Mouse (Mus musculus) limb, embryonic 15.5 days (tissue): ENCODE measurements at regions not wholly inside any gene's neighbourhood (a gene's known extent, or its start where the extent isn't known, plus 50 kb on each side); places are given as distances from the start of the nearest gene placed in this dataset.

Experiments
- ATAC-seq: fragments of 200-750 bp; cut with Nextera tagmentation; 2 replicates; pipeline ENCODE4 v1.8.0; 2017; ENCODE audit warnings: low read depth, moderate TSS enrichment; ENCODE audit not compliant: insufficient number of reproducible peaks, low FRiP score, low TSS enrichment
- H3K27ac ChIP-seq: fragments of 300-500 bp; sonication (generic); 2 replicates; pipeline ENCODE4 v1.5.1; 2015; ENCODE audit warnings: moderate library complexity, mild to moderate bottlenecking, inconsistent platforms
- H3K27me3 ChIP-seq: fragments of 300-500 bp; sonication (generic); 2 replicates; pipeline ENCODE4 v1.6.1; 2015; ENCODE audit warnings: inconsistent platforms
- H3K36me3 ChIP-seq: fragments of 300-500 bp; sonication (generic); 2 replicates; pipeline ENCODE4 v1.6.1; 2015; ENCODE audit warnings: inconsistent platforms
- H3K4me1 ChIP-seq: fragments of 300-500 bp; sonication (generic); 2 replicates; pipeline ENCODE4 v1.6.1; 2015; ENCODE audit warnings: inconsistent platforms
- H3K4me2 ChIP-seq: fragments of 300-500 bp; sonication (generic); 2 replicates; pipeline ENCODE4 v1.6.1; 2015; ENCODE audit warnings: mild to moderate bottlenecking, inconsistent platforms
- H3K4me3 ChIP-seq: fragments of 300-500 bp; sonication (generic); 2 replicates; pipeline ENCODE4 v1.5.1; 2015; ENCODE audit warnings: mild to moderate bottlenecking, inconsistent platforms
- H3K9ac ChIP-seq: fragments of 300-500 bp; sonication (generic); 2 replicates; pipeline ENCODE4 v1.6.1; 2015; ENCODE audit warnings: inconsistent platforms
- H3K9me3 ChIP-seq: fragments of 300-500 bp; sonication (generic); 2 replicates; pipeline ENCODE4 v1.6.1; 2016; ENCODE audit warnings: inconsistent platforms
- WGBS: fragments of 180-500 bp; shearing (Covaris S2); methylation state at CpG from one replicate; pipeline ENCODE4 v1.1.7; 2015; 5-methylcytosine and 5-hydroxymethylcytosine counted together

DNA sequence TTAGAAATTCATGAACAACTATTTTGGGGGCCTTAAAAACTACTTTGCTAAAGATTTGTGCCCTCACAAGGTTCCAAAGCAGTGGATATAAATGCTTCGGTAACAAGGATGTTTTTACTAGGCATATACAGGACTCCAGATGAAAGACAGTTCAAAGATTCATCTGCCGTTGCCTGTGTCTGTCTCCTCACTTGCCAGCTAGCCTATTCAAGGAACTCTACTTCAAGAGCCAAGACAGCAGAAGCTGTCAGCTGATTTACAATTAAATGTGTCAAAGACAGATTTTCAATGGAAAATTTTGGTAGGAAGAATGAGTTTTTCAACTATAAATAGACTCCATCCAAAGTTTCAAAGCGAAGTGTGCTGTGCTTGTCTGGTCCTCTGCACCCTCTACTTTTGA lies 494.0 kb upstream of the A1bg start:
- Histone ChIP-seq H3K27me3 (no peaks in the 10 kb centered on the region), H3K4me3 (no peak overlapping the region), H3K36me3 (no peaks in the 10 kb centered on the region), H3K4me2 (no peak overlapping the region), H3K9ac (no peak overlapping the region), H3K27ac (no peak overlapping the region), H3K4me1 (no peaks in the 10 kb centered on the region), H3K9me3 (no peaks in the 10 kb centered on the region)
- ATAC-seq = no peak
- 68% methylated on average over 3 of the region's 3 CpGs for WGBS

DNA sequence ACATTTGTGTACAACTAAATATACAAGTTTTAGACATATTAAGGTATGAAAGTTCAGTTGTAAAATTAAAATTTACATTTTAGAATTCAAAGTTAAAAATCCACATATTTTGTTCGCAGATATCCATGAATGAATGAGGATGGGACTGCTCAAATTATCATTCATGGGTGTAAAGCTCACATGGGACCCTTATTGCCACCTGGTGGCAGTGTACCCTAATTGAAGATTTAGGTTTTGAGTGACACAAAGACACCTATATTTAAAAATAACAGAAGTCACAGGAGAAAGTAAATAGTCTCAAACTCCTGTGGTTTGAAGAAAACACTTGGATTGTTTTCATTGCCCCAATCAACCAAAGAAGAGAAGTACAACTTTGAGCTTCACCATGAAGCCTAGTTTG lies 492.8 kb upstream of the A1bg start:
- ATAC-seq = no peak
- Histone ChIP-seq H3K9me3 (no peaks in the 10 kb centered on the region), H3K27me3 (no peaks in the 10 kb centered on the region), H3K4me2 (no peak overlapping the region), H3K4me3 (no peak overlapping the region), H3K27ac (no peak overlapping the region), H3K36me3 (no peaks in the 10 kb centered on the region), H3K4me1 (no peaks in the 10 kb centered on the region), H3K9ac (no peak overlapping the region)
- 59% methylated on average over 1 of the region's 1 CpGs for WGBS

DNA sequence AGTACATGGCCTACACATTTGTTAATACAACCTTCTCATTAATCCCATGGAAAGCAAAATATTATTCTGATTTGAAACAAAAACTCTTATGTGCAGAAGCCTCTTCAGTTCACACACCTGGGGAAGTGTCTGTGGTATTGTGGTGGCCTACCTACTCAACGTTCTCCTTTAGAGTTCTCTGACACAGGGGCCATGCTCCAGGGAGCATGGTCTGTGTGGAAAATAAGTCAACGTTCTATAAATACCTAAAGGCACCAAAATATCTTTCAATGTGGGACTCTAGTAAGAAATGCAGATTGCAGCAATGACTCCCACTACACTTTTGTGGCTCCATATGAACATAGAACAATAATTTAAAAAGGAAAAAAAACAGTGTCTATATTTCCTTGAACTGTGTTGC lies 489.0 kb upstream of the A1bg start:
- no peak overlapping the region for H3K4me3 ChIP-seq
- no peak overlapping the region for H3K9ac ChIP-seq
- no peaks in the 10 kb centered on the region for H3K4me1 ChIP-seq
- H3K36me3 ChIP-seq = no peaks in the 10 kb centered on the region
- no peaks in the 10 kb centered on the region for H3K27me3 ChIP-seq
- ATAC-seq = no peak
- no peak overlapping the region for H3K4me2 ChIP-seq
- 87% methylated on average over 2 of the region's 2 CpGs for WGBS
- H3K27ac ChIP-seq = no peak overlapping the region
- no peaks in the 10 kb centered on the region for H3K9me3 ChIP-seq

DNA sequence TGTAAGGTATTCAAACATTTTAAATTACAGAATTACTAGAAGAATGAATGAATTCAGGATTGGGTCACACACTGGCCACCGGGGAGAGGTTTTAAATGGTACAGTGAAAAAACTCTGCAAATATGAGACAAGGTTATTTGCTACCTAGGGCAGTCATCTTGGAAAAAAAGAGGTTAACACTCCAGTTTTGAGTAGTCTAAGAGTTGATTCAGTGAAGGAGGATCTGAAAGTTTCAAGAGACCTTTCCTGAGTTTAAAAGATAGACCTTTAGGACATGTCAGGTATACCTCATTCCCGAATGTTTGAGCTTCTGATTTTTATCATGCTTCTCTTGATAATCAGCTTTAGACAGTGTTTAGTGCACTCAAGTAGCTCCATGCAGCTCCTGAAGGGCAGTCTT lies 488.0 kb upstream of the A1bg start:
- Histone ChIP-seq H3K36me3 (no peaks in the 10 kb centered on the region), H3K9me3 (no peaks in the 10 kb centered on the region), H3K4me2 (no peak overlapping the region), H3K27me3 (no peaks in the 10 kb centered on the region), H3K4me3 (no peak overlapping the region), H3K4me1 (no peaks in the 10 kb centered on the region), H3K27ac (no peak overlapping the region), H3K9ac (no peak overlapping the region)
- 82% methylated on average over 2 of the region's 2 CpGs for WGBS
- no peak for ATAC-seq

DNA sequence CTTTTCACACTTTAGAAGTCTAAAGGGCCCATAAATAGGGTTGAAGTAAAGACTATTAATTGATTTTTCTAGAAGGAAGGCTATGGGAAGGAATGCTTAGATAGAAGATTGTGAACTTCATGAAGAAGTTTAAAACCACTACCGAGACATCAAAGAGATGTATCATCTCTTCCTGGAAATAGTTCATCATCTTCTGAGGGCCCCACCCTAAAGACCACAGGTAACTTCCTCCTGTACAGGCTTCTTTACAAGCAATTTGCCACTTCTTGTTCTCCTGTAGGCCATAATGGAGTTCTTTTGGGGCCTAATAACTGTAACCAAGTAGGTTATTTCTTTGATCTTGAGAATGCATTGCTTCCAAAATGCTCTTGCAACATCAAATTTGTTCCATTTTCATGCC lies 485.8 kb upstream of the A1bg start:
- no peaks in the 10 kb centered on the region for H3K9me3 ChIP-seq
- no peak overlapping the region for H3K27ac ChIP-seq
- ATAC-seq = no peak
- H3K27me3 ChIP-seq = no peaks in the 10 kb centered on the region
- no peaks in the 10 kb centered on the region for H3K4me1 ChIP-seq
- no peak overlapping the region for H3K4me2 ChIP-seq
- H3K9ac ChIP-seq = no peak overlapping the region
- no peak overlapping the region for H3K4me3 ChIP-seq
- no peaks in the 10 kb centered on the region for H3K36me3 ChIP-seq
- WGBS = 94% methylated on average over 1 of the region's 1 CpGs

DNA sequence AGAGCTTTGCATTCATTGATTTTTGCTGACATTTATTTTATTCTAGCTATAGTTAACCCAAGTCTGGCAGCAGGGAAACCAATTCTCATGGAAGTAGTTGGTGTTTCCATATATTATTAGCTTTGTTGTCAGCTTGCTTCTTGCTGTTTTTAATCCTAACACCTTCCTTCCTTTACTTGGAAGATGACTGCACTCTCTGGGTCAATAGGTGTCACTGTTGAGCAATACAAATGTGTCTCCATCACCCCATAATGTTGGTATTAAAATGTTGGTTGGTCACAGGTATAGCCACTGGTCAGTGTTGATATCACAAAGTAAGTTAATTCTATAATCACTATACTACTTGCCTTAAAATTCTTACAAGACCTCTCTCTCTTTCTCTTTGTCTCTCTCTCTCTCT lies 477.9 kb upstream of the A1bg start:
- no peak for ATAC-seq
- no peak overlapping the region for H3K4me3 ChIP-seq
- no peaks in the 10 kb centered on the region for H3K36me3 ChIP-seq
- H3K27ac ChIP-seq = no peak overlapping the region
- no peaks in the 10 kb centered on the region for H3K27me3 ChIP-seq
- no peak overlapping the region for H3K4me2 ChIP-seq
- H3K4me1 ChIP-seq = no peaks in the 10 kb centered on the region
- H3K9me3 ChIP-seq = no peaks in the 10 kb centered on the region
- H3K9ac ChIP-seq = no peak overlapping the region

DNA sequence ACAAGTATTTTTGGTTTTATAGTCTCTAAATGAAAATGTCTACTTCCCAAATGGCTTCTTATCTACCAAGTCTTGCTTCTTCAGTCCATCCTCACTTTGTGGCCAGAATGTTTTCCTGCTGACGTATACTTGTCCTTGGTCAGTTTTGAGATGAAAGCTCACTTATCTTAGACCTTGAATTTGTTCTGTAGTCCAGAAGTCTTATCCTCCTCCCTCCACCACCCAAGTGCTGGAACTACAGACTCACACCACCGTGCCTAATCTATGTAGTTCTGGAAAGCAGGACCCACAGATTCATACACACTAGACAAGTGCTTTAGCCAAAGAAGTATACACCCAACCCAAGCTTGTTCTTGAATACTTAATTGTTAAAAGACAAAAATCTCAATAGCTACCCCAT lies 477.2 kb upstream of the A1bg start:
- no peak for ATAC-seq
- no peaks in the 10 kb centered on the region for H3K27me3 ChIP-seq
- H3K4me2 ChIP-seq = no peak overlapping the region
- no peak overlapping the region for H3K9ac ChIP-seq
- H3K9me3 ChIP-seq = no peaks in the 10 kb centered on the region
- H3K36me3 ChIP-seq = no peaks in the 10 kb centered on the region
- no peaks in the 10 kb centered on the region for H3K4me1 ChIP-seq
- no peak overlapping the region for H3K4me3 ChIP-seq
- WGBS = 88% methylated on average over 2 of the region's 2 CpGs
- no peak overlapping the region for H3K27ac ChIP-seq

DNA sequence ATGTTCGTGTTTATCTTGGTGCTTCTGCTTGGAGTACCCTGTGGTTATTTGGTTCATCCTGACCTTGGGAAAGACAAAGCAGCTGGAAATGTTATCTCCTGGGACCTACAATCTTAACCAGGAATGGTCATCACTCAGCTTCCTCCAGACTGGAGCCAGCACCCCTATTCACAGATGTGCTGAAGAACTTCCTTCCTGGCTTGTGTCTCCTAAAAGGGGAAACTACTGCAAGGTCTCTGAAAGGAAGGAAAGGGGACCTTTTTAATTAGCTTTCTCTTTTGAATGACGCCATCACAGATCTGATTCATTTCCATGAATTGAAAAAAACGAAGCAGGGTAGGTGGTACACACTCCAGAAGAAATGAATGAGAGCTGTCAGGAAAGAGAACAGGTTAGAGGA lies 476.0 kb upstream of the A1bg start:
- no peak overlapping the region for H3K4me3 ChIP-seq
- no peaks in the 10 kb centered on the region for H3K4me1 ChIP-seq
- H3K36me3 ChIP-seq = no peaks in the 10 kb centered on the region
- no peaks in the 10 kb centered on the region for H3K27me3 ChIP-seq
- no peak overlapping the region for H3K9ac ChIP-seq
- H3K9me3 ChIP-seq = no peaks in the 10 kb centered on the region
- 81% methylated on average over 3 of the region's 3 CpGs for WGBS
- ATAC-seq = no peak
- H3K4me2 ChIP-seq = no peak overlapping the region
- no peak overlapping the region for H3K27ac ChIP-seq

DNA sequence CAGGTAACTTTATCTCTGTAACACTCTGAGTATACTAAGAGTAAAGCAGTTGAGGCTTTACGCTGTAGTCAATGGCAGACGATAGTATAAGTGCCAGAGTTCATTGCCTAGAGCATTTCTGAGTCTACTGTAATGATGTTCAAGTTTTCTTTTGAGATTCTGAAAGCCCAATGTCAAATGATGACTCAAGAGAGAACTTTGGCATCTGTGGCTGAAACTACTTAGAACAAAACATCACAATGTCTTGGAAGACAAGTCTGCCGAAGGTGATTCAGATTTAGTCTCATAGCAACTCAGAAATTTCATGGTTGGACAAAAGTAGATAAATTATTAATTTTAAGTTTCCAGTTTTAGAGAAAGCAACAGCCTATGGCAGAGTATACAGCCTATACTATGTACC lies 474.2 kb upstream of the A1bg start:
- 79% methylated on average over 3 of the region's 3 CpGs for WGBS
- no peaks in the 10 kb centered on the region for H3K9me3 ChIP-seq
- H3K36me3 ChIP-seq = no peaks in the 10 kb centered on the region
- no peak overlapping the region for H3K4me2 ChIP-seq
- H3K4me1 ChIP-seq = no peaks in the 10 kb centered on the region
- ATAC-seq = no peak
- H3K27me3 ChIP-seq = no peaks in the 10 kb centered on the region
- no peak overlapping the region for H3K4me3 ChIP-seq
- no peak overlapping the region for H3K27ac ChIP-seq
- H3K9ac ChIP-seq = no peak overlapping the region

DNA sequence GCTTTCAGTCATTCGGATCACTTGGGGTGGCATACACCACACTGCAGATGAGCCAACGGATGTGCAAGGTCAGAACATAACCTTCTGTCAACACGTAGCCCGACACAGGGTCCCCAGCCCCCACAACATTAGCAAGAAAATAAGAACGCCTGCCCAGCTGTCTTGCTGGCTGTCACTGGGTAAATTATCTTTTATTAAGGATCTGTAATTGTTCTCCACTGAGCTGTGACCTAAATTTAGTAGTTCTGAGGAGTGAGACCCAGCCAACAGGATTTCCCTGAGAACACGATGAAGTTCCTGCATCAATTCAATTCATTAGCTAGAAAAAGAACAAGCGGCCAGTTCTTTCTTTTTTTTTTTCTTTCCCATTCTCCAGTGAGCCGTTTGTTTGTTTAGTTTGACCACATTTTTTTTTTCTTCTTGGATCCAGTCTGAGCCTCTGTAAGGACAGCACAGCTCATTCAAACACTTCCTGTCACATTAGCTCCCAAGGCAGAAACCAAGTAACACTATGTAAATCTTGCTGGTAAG lies 472.5 kb upstream of the A1bg start:
- 29% methylated on average over 8 of the region's 8 CpGs for WGBS
- H3K27me3 ChIP-seq = no peaks in the 10 kb centered on the region
- no peak overlapping the region for H3K4me2 ChIP-seq
- no peaks in the 10 kb centered on the region for H3K36me3 ChIP-seq
- no peak overlapping the region for H3K9ac ChIP-seq
- H3K27ac ChIP-seq = no peak overlapping the region
- H3K4me1 ChIP-seq = no peaks in the 10 kb centered on the region
- H3K9me3 ChIP-seq = no peaks in the 10 kb centered on the region
- ATAC-seq = no peak
- no peak overlapping the region for H3K4me3 ChIP-seq

DNA sequence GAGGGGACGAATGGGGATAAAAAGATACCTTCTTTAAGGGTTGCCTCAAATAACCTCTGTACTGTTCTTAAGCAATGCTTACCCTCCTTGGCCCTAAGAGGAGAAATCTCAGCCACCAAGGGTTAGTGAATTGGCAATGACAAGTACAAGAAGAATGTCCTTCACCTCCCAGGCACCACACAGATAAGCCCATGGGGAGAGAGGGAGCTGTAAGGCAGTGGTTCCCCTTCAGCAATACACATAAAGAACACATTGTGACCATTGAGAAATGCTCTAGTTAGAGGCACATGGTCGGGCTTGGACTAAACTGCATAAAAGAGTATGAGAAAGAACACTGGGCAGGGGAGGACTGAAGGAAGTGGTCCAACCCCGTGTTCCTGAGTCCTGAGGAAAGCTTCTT lies 457.9 kb upstream of the A1bg start:
- 62% methylated on average over 3 of the region's 3 CpGs for WGBS
- no peak overlapping the region for H3K4me3 ChIP-seq
- no peaks in the 10 kb centered on the region for H3K27me3 ChIP-seq
- no peak overlapping the region for H3K27ac ChIP-seq
- H3K9ac ChIP-seq = no peak overlapping the region
- H3K9me3 ChIP-seq = no peaks in the 10 kb centered on the region
- H3K36me3 ChIP-seq = no peaks in the 10 kb centered on the region
- no peak for ATAC-seq
- no peak overlapping the region for H3K4me2 ChIP-seq
- H3K4me1 ChIP-seq = no peaks in the 10 kb centered on the region

DNA sequence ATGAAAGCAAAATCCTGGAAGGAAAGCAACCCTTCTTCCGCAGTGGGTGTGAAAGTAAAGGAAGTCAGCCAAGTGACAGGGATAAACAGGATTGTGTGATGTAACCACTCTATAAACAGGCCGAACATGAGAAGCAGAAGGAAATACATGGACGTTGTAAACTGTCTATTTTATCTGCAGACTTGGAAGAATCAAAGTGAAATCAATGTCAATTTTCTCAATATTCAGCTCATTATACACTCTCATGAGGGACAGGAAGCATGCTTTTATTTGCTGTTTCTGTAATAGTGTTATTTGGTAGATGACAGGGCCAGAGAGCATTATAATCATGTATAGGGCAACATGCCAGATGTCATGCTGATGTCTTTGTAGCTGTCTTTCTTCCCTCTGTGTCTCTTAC lies 443.5 kb upstream of the A1bg start:
- H3K27me3 ChIP-seq = no peaks in the 10 kb centered on the region
- WGBS = 63% methylated on average over 3 of the region's 3 CpGs
- H3K27ac ChIP-seq = no peak overlapping the region
- no peak overlapping the region for H3K4me2 ChIP-seq
- no peak for ATAC-seq
- H3K4me3 ChIP-seq = no peak overlapping the region
- H3K9me3 ChIP-seq = no peaks in the 10 kb centered on the region
- H3K4me1 ChIP-seq = no peaks in the 10 kb centered on the region
- H3K9ac ChIP-seq = no peak overlapping the region
- H3K36me3 ChIP-seq = no peaks in the 10 kb centered on the region

DNA sequence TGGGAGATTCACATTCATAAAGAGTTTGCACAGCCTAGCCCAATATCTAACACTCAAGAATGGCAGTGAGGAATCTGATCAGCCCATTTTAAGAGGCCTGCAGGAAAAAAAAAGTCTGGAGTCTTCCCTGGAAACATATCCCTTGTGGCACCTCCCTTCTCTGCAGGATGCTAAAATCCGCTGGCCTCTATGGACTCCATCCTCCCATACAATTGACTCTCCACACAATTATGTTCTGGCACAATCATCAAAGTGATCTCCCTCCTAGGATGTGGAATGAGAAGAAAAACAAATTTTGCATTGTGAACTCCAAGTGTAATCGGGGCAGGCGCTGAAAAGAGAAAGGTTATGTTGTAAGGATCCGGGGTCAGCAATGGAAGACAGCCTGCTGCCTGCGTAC lies 442.7 kb upstream of the A1bg start:
- Histone ChIP-seq H3K27ac (no peak overlapping the region), H3K27me3 (no peaks in the 10 kb centered on the region)

More for the DNA sequence above, 442.7 kb upstream of the A1bg start:
- ATAC-seq = no peak
- Histone ChIP-seq H3K4me2 (no peak overlapping the region), H3K4me1 (no peaks in the 10 kb centered on the region), H3K36me3 (no peaks in the 10 kb centered on the region), H3K4me3 (no peak overlapping the region), H3K9ac (no peak overlapping the region), H3K9me3 (no peaks in the 10 kb centered on the region)
- 89% methylated on average over 5 of the region's 5 CpGs for WGBS
